Mouse (Mus musculus) forebrain, embryonic 16.5 days (tissue): Measurements from ENCODE around the gene Dpp8. TPM values are rescaled to one million over a fixed set of nuclear protein-coding genes. Genes with fewer than 3 reads are reported as not detected.

ENCODE experiments used
- ATAC-seq: fragments of 200-750 bp; cut with Nextera tagmentation; 2 replicates; pipeline ENCODE4 v1.8.0; 2017; ENCODE audit warnings: mild to moderate bottlenecking, moderate library complexity
- H3K27ac ChIP-seq: fragments of 300-500 bp; sonication (generic); 2 replicates; pipeline ENCODE4 v1.5.1; 2014; ENCODE audit warnings: low read length, control low read depth
- H3K27me3 ChIP-seq: fragments of 300-500 bp; sonication (generic); replicated peaks from 2 replicates; pipeline ENCODE4 v1.6.1; 2014; ENCODE audit warnings: low read length; ENCODE audit not compliant: control insufficient read depth, insufficient read depth
- H3K36me3 ChIP-seq: fragments of 300-500 bp; sonication (generic); 2 replicates; pipeline ENCODE4 v1.6.1; 2014; ENCODE audit not compliant: control insufficient read depth, insufficient read depth
- H3K4me1 ChIP-seq: fragments of 300-500 bp; sonication (generic); replicated peaks from 2 replicates; pipeline ENCODE4 v1.6.1; 2014; ENCODE audit warnings: low read length; ENCODE audit not compliant: control insufficient read depth, insufficient read depth
- H3K4me2 ChIP-seq: fragments of 300-500 bp; sonication (generic); 2 replicates; pipeline ENCODE4 v1.6.1; 2014; ENCODE audit warnings: mild to moderate bottlenecking, low read length, control low read depth
- H3K4me3 ChIP-seq: fragments of 300-500 bp; sonication (generic); replicated peaks from 2 replicates; pipeline ENCODE4 v1.5.1; 2014; ENCODE audit warnings: mild to moderate bottlenecking, low read length, control low read depth
- H3K9ac ChIP-seq: fragments of 300-500 bp; sonication (generic); replicated peaks from 2 replicates; pipeline ENCODE4 v1.6.1; 2014; ENCODE audit warnings: low read depth, low read length, control low read depth
- H3K9me3 ChIP-seq: fragments of 300-500 bp; sonication (generic); 2 replicates; pipeline ENCODE4 v1.6.1; 2016; ENCODE audit warnings: low read length; ENCODE audit not compliant: control insufficient read depth
- WGBS: fragments of 180-500 bp; shearing (Covaris S2); extraction: QIAGEN DNeasy Blood & Tissue Kit; methylation state at CpG from one replicate; pipeline ENCODE4 v1.1.7; 2014; 5-methylcytosine and 5-hydroxymethylcytosine counted together
- polyA plus RNA-seq: library from polyadenylated mRNA; unstranded; fragments of >200 nt; fragmentation: Nextera tagmentation; extraction: Ambion mirVana; gene quantifications from 2 replicates; pipeline ENCODE4 v1.2.1, GENCODE M21; 2015

Gene Dpp8
- polyA plus RNA-seq, 1 experiment from 2014 or later: 46.4 TPM

GRCm38 (mm10) chr9:65036456-65036855, 4.2 kb downstream of the Dpp8 start:
- H3K27me3 ChIP-seq: no peaks in the 10 kb centered on the region
- 61% methylated on average over 1 of the region's 1 CpGs for WGBS
- H3K27ac ChIP-seq: no peak overlapping the region
- no peak for ATAC-seq
- H3K9me3 ChIP-seq: no peaks in the 10 kb centered on the region
- H3K4me1 ChIP-seq: peaks cover 12% of the 10 kb centered on the region
- H3K36me3 ChIP-seq: peaks cover 24% of the 10 kb centered on the region
- H3K4me3 ChIP-seq: no peak overlapping the region
- H3K4me2 ChIP-seq: no peak overlapping the region
- H3K9ac ChIP-seq: no peak overlapping the region

GRCm38 (mm10) chr9:65036861-65037260, 4.6 kb downstream of the Dpp8 start:
- Histone ChIP-seq H3K4me1 (peaks cover 12% of the 10 kb centered on the region), H3K27ac (no peak overlapping the region), H3K36me3 (peaks cover 26% of the 10 kb centered on the region), H3K4me3 (no peak overlapping the region), H3K4me2 (no peak overlapping the region), H3K9me3 (no peaks in the 10 kb centered on the region), H3K27me3 (no peaks in the 10 kb centered on the region), H3K9ac (no peak overlapping the region)
- WGBS: 80% methylated on average over 8 of the region's 8 CpGs
- no peak for ATAC-seq

DNA sequence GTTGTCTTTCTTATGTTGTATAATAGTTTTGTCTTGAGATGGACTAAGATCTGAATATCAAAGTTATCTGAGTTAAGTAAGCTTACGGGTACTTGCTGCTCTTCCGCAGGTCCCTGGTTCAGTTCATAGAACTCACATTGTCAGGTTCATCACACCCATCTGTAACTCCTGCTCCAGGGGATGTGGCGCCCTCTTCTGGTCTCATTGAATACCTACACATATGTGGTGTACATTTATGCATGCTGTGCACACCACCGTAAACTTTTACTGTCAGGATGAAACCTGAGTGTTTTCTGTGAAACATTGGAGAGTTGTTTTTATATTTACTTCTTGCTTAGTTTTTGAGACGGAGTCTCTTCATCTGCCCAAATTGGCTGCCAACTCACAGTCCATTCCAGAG, 9.2 kb downstream of the Dpp8 start:
- Histone ChIP-seq H3K4me2 (no peak overlapping the region), H3K4me1 (peaks cover 4% of the 10 kb centered on the region; the same call in 1 of the 2 replicates), H3K4me3 (no peak overlapping the region), H3K9me3 (no peaks in the 10 kb centered on the region), H3K27me3 (no peaks in the 10 kb centered on the region), H3K36me3 (peaks cover 46% of the 10 kb centered on the region), H3K9ac (no peak overlapping the region), H3K27ac (no peak overlapping the region)
- 95% methylated on average over 5 of the region's 5 CpGs for WGBS
- no peak for ATAC-seq

GRCm38 (mm10) chr9:65046993-65047392, 14.8 kb downstream of the Dpp8 start:
- Histone ChIP-seq H3K9me3 (no peaks in the 10 kb centered on the region), H3K27me3 (no peaks in the 10 kb centered on the region), H3K9ac (no peak overlapping the region), H3K27ac (no peak overlapping the region), H3K4me2 (no peak overlapping the region), H3K4me1 (no peaks in the 10 kb centered on the region), H3K36me3 (peaks cover 38% of the 10 kb centered on the region), H3K4me3 (no peak overlapping the region)
- 100% methylated on average over 1 of the region's 1 CpGs for WGBS
- no peak for ATAC-seq

GRCm38 (mm10) chr9:65049422-65049821, 17.2 kb downstream of the Dpp8 start:
- Histone ChIP-seq H3K4me3 (no peak overlapping the region), H3K4me2 (no peak overlapping the region), H3K9ac (no peak overlapping the region), H3K9me3 (no peaks in the 10 kb centered on the region), H3K4me1 (no peaks in the 10 kb centered on the region), H3K27me3 (no peaks in the 10 kb centered on the region), H3K36me3 (peaks cover 42% of the 10 kb centered on the region), H3K27ac (no peak overlapping the region)
- 89% methylated on average over 5 of the region's 5 CpGs for WGBS
- no peak for ATAC-seq

DNA sequence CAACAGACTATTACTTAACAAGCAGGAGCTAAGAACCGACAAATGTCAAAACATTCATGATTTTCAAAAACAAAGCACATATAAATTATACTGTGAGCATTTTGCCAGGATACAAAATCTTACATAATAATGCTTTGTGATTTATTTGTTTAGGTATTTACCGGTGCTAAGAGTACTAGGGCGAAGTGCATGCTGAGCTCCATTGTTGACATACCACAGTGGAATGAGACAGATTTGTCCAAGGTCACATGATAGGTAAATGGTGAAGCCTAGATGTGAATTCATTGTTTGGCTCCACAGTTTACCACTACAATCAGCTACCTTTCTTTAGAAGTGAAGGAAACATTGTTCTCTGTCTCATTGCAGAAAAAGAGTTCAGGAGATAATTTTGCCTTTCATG, 18.8 kb downstream of the Dpp8 start:
- H3K9me3 ChIP-seq: no peaks in the 10 kb centered on the region
- no peak for ATAC-seq
- H3K36me3 ChIP-seq: peaks cover 38% of the 10 kb centered on the region
- H3K27ac ChIP-seq: no peak overlapping the region
- no peaks in the 10 kb centered on the region for H3K4me1 ChIP-seq
- no peak overlapping the region for H3K4me2 ChIP-seq
- H3K4me3 ChIP-seq: no peak overlapping the region
- H3K27me3 ChIP-seq: no peaks in the 10 kb centered on the region
- no peak overlapping the region for H3K9ac ChIP-seq
- WGBS: 95% methylated on average over 3 of the region's 3 CpGs

DNA sequence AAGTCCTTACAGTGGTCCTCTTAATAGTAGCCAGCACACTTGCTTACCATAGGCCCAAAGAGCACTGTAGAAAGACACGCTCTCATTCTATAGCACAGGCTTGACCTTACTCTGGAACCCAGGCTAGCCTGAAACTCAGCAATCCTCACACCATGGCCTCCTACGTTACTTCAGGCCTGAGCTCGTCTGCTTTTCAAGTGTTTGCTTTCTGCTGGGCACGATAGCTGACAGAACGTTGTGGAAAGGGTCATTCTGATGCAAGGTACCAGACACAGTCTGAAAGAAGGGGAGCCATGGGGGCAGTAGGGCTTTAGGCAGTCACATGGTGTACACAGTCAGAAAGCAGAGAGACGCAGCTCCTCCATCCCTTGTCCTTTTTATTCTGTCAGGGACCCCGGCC, 32.0 kb downstream of the Dpp8 start:
- Histone ChIP-seq H3K4me3 (no peak overlapping the region), H3K4me2 (no peak overlapping the region), H3K27me3 (no peaks in the 10 kb centered on the region), H3K9me3 (no peaks in the 10 kb centered on the region), H3K9ac (no peak overlapping the region), H3K27ac (no peak overlapping the region), H3K4me1 (no peaks in the 10 kb centered on the region), H3K36me3 (peaks cover 47% of the 10 kb centered on the region)
- no peak for ATAC-seq
- WGBS: 93% methylated on average over 7 of the region's 7 CpGs

DNA sequence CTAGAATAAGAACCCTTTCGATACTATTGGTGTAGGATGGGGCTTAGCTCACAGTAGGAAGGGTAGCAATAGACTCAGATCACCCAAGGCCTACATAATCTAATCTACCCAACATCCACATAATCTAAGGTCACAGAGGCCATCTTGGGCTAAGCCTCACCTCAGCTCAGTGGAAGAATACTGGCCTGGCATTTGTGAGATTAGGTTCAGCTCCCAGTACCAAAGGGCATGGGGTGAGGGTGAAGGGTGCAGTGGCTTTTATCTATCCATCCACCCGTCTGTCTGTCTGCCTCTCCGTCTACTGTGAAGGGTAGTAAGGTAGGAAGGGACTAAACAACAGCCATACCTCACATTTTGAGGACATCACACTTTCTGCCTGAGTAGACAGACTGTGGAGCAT, 38.4 kb downstream of the Dpp8 start:
- Histone ChIP-seq H3K27ac (no peak overlapping the region), H3K9me3 (no peaks in the 10 kb centered on the region), H3K4me1 (no peaks in the 10 kb centered on the region), H3K27me3 (no peaks in the 10 kb centered on the region), H3K4me3 (no peak overlapping the region), H3K4me2 (no peak overlapping the region), H3K9ac (no peak overlapping the region), H3K36me3 (peaks cover 28% of the 10 kb centered on the region)
- 93% methylated on average over 3 of the region's 3 CpGs for WGBS
- ATAC-seq: no peak

DNA sequence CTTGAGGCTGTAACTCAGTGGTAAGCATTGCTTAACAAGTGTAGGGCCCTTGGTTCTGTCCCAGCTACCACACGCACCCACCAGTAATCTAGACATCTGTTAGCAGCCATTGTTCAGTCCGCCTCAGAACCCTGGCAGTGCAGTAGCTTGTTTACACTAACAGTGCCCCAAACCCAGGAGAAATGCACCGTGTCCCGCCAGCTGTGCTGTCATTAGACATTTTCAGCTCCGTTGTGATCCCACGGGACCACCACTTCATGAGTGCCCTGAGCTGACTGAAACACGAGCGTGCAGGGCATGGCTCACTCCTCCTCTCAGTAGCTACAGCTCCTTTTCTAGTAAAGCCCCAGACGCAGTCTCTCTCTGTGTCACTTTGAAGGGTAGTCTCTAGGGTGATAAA, 41.3 kb downstream of the Dpp8 start:
- ATAC-seq: no peak

DNA sequence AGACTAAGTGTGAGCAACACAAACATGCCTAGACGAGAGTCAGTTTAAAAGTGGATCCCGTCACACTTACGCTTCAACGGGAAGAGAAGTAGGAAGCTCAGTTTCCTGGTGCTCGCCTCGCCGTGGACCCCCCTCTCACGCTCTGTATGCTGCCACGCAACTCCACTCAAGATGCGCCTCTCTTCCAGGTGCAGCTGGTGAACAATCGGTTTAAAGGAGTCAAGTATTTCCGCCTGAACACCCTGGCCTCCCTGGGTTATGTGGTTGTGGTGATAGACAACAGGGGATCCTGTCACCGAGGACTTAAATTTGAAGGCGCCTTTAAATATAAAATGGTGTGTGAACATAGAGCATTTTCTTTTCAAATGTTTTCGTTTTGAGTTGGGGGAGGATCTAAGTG, 42.0 kb downstream of the Dpp8 start:
- no peak overlapping the region for H3K4me3 ChIP-seq
- no peak overlapping the region for H3K9ac ChIP-seq
- H3K27me3 ChIP-seq: no peaks in the 10 kb centered on the region
- no peaks in the 10 kb centered on the region for H3K9me3 ChIP-seq
- H3K4me1 ChIP-seq: no peaks in the 10 kb centered on the region
- peaks cover 14% of the 10 kb centered on the region for H3K36me3 ChIP-seq
- no peak overlapping the region for H3K4me2 ChIP-seq
- whole genome bisulfite sequencing: 89% methylated on average over 15 of the region's 15 CpGs
- no peak overlapping the region for H3K27ac ChIP-seq
- no peak for ATAC-seq

More for the DNA sequence above, 41.3 kb downstream of the Dpp8 start:
- H3K9me3 ChIP-seq: no peaks in the 10 kb centered on the region
- no peaks in the 10 kb centered on the region for H3K27me3 ChIP-seq
- no peak overlapping the region for H3K27ac ChIP-seq
- H3K4me2 ChIP-seq: no peak overlapping the region
- no peak overlapping the region for H3K4me3 ChIP-seq
- H3K4me1 ChIP-seq: no peaks in the 10 kb centered on the region
- H3K36me3 ChIP-seq: peaks cover 16% of the 10 kb centered on the region
- no peak overlapping the region for H3K9ac ChIP-seq
- WGBS: 74% methylated on average over 9 of the region's 9 CpGs
